ENCODE assay signal across 20 mouse cellular contexts in genomic region chr11:88904080-88904479, GRCm38 (mm10). TPM values are rescaled to one million over a fixed set of nuclear protein-coding genes. Genes with fewer than 3 reads are reported as not detected.
A peak's percentile ranks its signal among the peaks of the same experiment; 100 is the strongest.
DNase-seq lines count a peak whose midpoint lies in the region; ATAC-seq lines count a peak whose summit lies in the region.
"Had no signal": no experiment of that assay in that cellular context is flagged by ENCODE, and none has a peak within 500 bp of the region (broad histone marks: within the 10 kb centered on the region; RNA-seq: fewer than 3 reads in every experiment).

No protein-coding gene starts in this region.

- no peaks in the 10 kb centered on the region for H3K27me3 ChIP-seq in heart, embryonic 14.5 days (ENCODE audit: control insufficient read depth, insufficient read depth, low read length)
- H3K27me3 ChIP-seq in heart, embryonic 11.5 days (ENCODE audit: control insufficient read depth, insufficient read depth, low read length) = no peaks in the 10 kb centered on the region
- H3K27me3 ChIP-seq in liver, embryonic 16.5 days (ENCODE audit: control insufficient read depth, insufficient read depth, low read depth, low read length) = no peaks in the 10 kb centered on the region
- H3K27me3 ChIP-seq in liver, embryonic 11.5 days (replicated peaks; ENCODE audit: control insufficient read depth, insufficient read depth, low read length) = no peaks in the 10 kb centered on the region
- no peaks in the 10 kb centered on the region for H3K27me3 ChIP-seq in intestine, embryonic 15.5 days (replicated peaks)
- H3K27me3 ChIP-seq: embryonic facial prominence, embryonic 15.5 days; forebrain, embryonic 15.5 days; heart, embryonic 12.5 days; hindbrain, embryonic 15.5 days had no signal

- no peaks in the 10 kb centered on the region for H3K9me3 ChIP-seq in heart, embryonic 14.5 days (ENCODE audit: control insufficient read depth, low read length)
- H3K9me3 ChIP-seq in heart, embryonic 11.5 days (replicated peaks; ENCODE audit: control insufficient read depth, low read length) = no peaks in the 10 kb centered on the region
- H3K9me3 ChIP-seq in liver, embryonic 16.5 days (replicated peaks; ENCODE audit: control insufficient read depth, low read length) = no peaks in the 10 kb centered on the region
- no peaks in the 10 kb centered on the region for H3K9me3 ChIP-seq in liver, embryonic 11.5 days (ENCODE audit: control insufficient read depth, low read length)
- H3K9me3 ChIP-seq in intestine, embryonic 15.5 days = no peaks in the 10 kb centered on the region
- H3K9me3 ChIP-seq: embryonic facial prominence, embryonic 15.5 days; forebrain, embryonic 15.5 days; heart, embryonic 12.5 days; hindbrain, embryonic 15.5 days had no signal

- ATAC-seq in heart, embryonic 14.5 days (ENCODE audit: insufficient number of reproducible peaks, insufficient read depth, low FRiP score, low read depth) = 0 out of 2 replicates have a peak, but pooled peaks have one; percentile 22
- ATAC-seq in heart, embryonic 11.5 days (replicated peaks; ENCODE audit: insufficient number of reproducible peaks, low FRiP score, low TSS enrichment) = no peak
- ATAC-seq in liver, embryonic 16.5 days (ENCODE audit: low read depth) = 0 out of 2 replicates have a peak, but pooled peaks have one; percentile 16
- ATAC-seq in liver, embryonic 11.5 days (replicated peaks; ENCODE audit: low FRiP score) = no peak
- ATAC-seq in intestine, embryonic 15.5 days = peak; percentile 76
- no peak for ATAC-seq in granulocyte monocyte progenitor cell, adult 5-6 weeks (replicated peaks; ENCODE audit: poor library complexity, severe bottlenecking)
- ATAC-seq: forebrain, embryonic 15.5 days had no signal

- no peak overlapping the region for H3K27ac ChIP-seq in heart, embryonic 14.5 days (replicated peaks in 1 of 2; ENCODE audit: control insufficient read depth in 1 of 2, insufficient read depth in 1 of 2, low read depth in 2 of 2, low read length in 2 of 2)
- H3K27ac ChIP-seq in heart, embryonic 11.5 days (ENCODE audit: low read depth, low read length) = no peak overlapping the region
- H3K27ac ChIP-seq in liver, embryonic 16.5 days (ENCODE audit: low read length) = no peak overlapping the region
- H3K27ac ChIP-seq in liver, embryonic 11.5 days (ENCODE audit: low read depth, low read length) = no peak overlapping the region
- no peak overlapping the region for H3K27ac ChIP-seq in intestine, embryonic 15.5 days
- H3K27ac ChIP-seq: embryonic facial prominence, embryonic 15.5 days; forebrain, embryonic 15.5 days; heart, adult 2 months; hindbrain, embryonic 15.5 days had no signal

- peaks cover 8 to 24% of the 10 kb centered on the region in 2 experiments for H3K4me1 ChIP-seq in heart, embryonic 14.5 days (ENCODE audit: control insufficient read depth in 2 of 2, insufficient read depth in 2 of 2, low read length in 2 of 2)
- peaks cover 10% of the 10 kb centered on the region; the same call in 1 of the 2 replicates for H3K4me1 ChIP-seq in heart, embryonic 11.5 days (ENCODE audit: control insufficient read depth, insufficient read depth, low read length)
- H3K4me1 ChIP-seq in liver, embryonic 16.5 days (ENCODE audit: control insufficient read depth, low read depth, low read length) = no peaks in the 10 kb centered on the region
- H3K4me1 ChIP-seq in liver, embryonic 11.5 days (replicated peaks; ENCODE audit: control insufficient read depth, insufficient read depth, low read length) = no peaks in the 10 kb centered on the region
- H3K4me1 ChIP-seq in intestine, embryonic 15.5 days (replicated peaks) = no peaks in the 10 kb centered on the region
- H3K4me1 ChIP-seq: embryonic facial prominence, embryonic 15.5 days; forebrain, embryonic 15.5 days; hindbrain, embryonic 15.5 days had no signal

- H3K9ac ChIP-seq in heart, embryonic 14.5 days (ENCODE audit: low read length) = no peak overlapping the region
- no peak overlapping the region for H3K9ac ChIP-seq in heart, embryonic 11.5 days (ENCODE audit: low read depth, low read length)
- no peak overlapping the region for H3K9ac ChIP-seq in liver, embryonic 16.5 days (ENCODE audit: low read depth, low read length)
- H3K9ac ChIP-seq in liver, embryonic 11.5 days (ENCODE audit: low read depth, low read length) = no peak overlapping the region
- H3K9ac ChIP-seq in intestine, embryonic 15.5 days = no peak overlapping the region
- H3K9ac ChIP-seq: embryonic facial prominence, embryonic 15.5 days; forebrain, embryonic 15.5 days; heart, embryonic 12.5 days; hindbrain, embryonic 15.5 days had no signal

- WGBS in heart, embryonic 14.5 days = 44% methylated on average over 2 of the region's 2 CpGs
- WGBS in heart, embryonic 11.5 days (ENCODE audit: insufficient replicate concordance) = 49% methylated on average over 2 of the region's 2 CpGs
- WGBS in liver, embryonic 16.5 days (ENCODE audit: insufficient replicate concordance) = 29% methylated on average over 2 of the region's 2 CpGs
- 48% methylated on average over 2 of the region's 2 CpGs for WGBS in liver, embryonic 11.5 days
- 42% methylated on average over 2 of the region's 2 CpGs for WGBS in intestine, embryonic 15.5 days

- H3K36me3 ChIP-seq in heart, embryonic 14.5 days (ENCODE audit: control insufficient read depth, insufficient read depth, low read length) = no peaks in the 10 kb centered on the region
- no peaks in the 10 kb centered on the region for H3K36me3 ChIP-seq in heart, embryonic 11.5 days (ENCODE audit: control insufficient read depth, insufficient read depth, low read length)
- H3K36me3 ChIP-seq in liver, embryonic 16.5 days (ENCODE audit: control insufficient read depth, insufficient read depth) = no peaks in the 10 kb centered on the region
- no peaks in the 10 kb centered on the region for H3K36me3 ChIP-seq in liver, embryonic 11.5 days (ENCODE audit: control insufficient read depth, insufficient read depth, low read length)
- no peaks in the 10 kb centered on the region for H3K36me3 ChIP-seq in intestine, embryonic 15.5 days
- H3K36me3 ChIP-seq: embryonic facial prominence, embryonic 15.5 days; forebrain, embryonic 15.5 days; heart, embryonic 12.5 days; hindbrain, embryonic 15.5 days had no signal

- H3K4me2 ChIP-seq in heart, embryonic 14.5 days (ENCODE audit: low read length) = no peak overlapping the region
- H3K4me2 ChIP-seq in heart, embryonic 11.5 days = no peak overlapping the region
- no peak overlapping the region for H3K4me2 ChIP-seq in liver, embryonic 16.5 days (ENCODE audit: low read depth, low read length)
- no peak overlapping the region for H3K4me2 ChIP-seq in liver, embryonic 11.5 days
- no peak overlapping the region for H3K4me2 ChIP-seq in intestine, embryonic 15.5 days (replicated peaks)
- H3K4me2 ChIP-seq: embryonic facial prominence, embryonic 15.5 days; forebrain, embryonic 15.5 days; heart, embryonic 12.5 days; hindbrain, embryonic 15.5 days had no signal

- H3K4me3 ChIP-seq in heart, embryonic 14.5 days (ENCODE audit: control insufficient read depth in 1 of 2, insufficient read depth in 1 of 2, low read depth in 1 of 2, low read length in 2 of 2) = no peak overlapping the region
- H3K4me3 ChIP-seq in heart, embryonic 11.5 days (ENCODE audit: low read depth, low read length) = no peak overlapping the region
- H3K4me3 ChIP-seq in liver, embryonic 16.5 days (ENCODE audit: low read depth, low read length) = no peak overlapping the region
- no peak overlapping the region for H3K4me3 ChIP-seq in liver, embryonic 11.5 days (ENCODE audit: low read depth, low read length)
- H3K4me3 ChIP-seq in intestine, embryonic 15.5 days (replicated peaks) = no peak overlapping the region
- H3K4me3 ChIP-seq: embryonic facial prominence, embryonic 15.5 days; erythroblast, embryonic 14.5 days; forebrain, embryonic 15.5 days; heart, adult 2 months; heart, embryonic 12.5 days; hindbrain, embryonic 15.5 days had no signal

- DNase-seq in liver, embryonic 11.5 days (ENCODE audit: low spot score) = no peak
- no peak for DNase-seq in spleen, postnatal 36 days (ENCODE audit: low spot score in 2 of 2)
- DNase-seq: adrenal gland, adult 8-10 months; adrenal gland, postnatal 36 days; cerebellum, adult 2 months; cerebellum, postnatal 10 days; embryo, embryonic 11 days; gastrocnemius, postnatal 10 days; heart, adult 2 months; heart, postnatal 36 days had no signal

RNA-seq across cellular contexts. Expression of gene Akap1, which starts 39.7 kb away (rescaled TPM):
- polyA plus RNA-seq in heart, embryonic 14.5 days (2014; fragmentation: Nextera tagmentation; extraction: Ambion mirVana) = 40.5 and 42.0 TPM in 2 replicates
- polyA plus RNA-seq in heart, embryonic 11.5 days (2014; fragmentation: Nextera tagmentation; extraction: Ambion mirVana) = 24.4 and 24.7 TPM in 2 replicates
- polyA plus RNA-seq in liver, embryonic 16.5 days (2015; fragmentation: Nextera tagmentation; extraction: Ambion mirVana) = 7.7 and 9.5 TPM in 2 replicates
- polyA plus RNA-seq in liver, embryonic 11.5 days (2014; fragmentation: Nextera tagmentation; extraction: Ambion mirVana) = 17.3 and 18.9 TPM in 2 replicates
- 27.8 and 28.3 TPM in 2 replicates for polyA plus RNA-seq in intestine, embryonic 15.5 days (2015; fragmentation: Nextera tagmentation; extraction: Ambion mirVana)
- 12.7 and 15.2 TPM in 2 replicates for total RNA-seq in granulocyte monocyte progenitor cell, adult 5-6 weeks (2014; fragmentation: Nextera tagmentation)
- total RNA-seq in granulocyte monocyte progenitor cell, adult 5-6 weeks (2017) = 15.9 and 20.7 TPM in 2 replicates

RNA-seq across cellular contexts. Expression of gene Scpep1, which starts 51.2 kb away (rescaled TPM):
- polyA plus RNA-seq in heart, embryonic 14.5 days (2014; fragmentation: Nextera tagmentation; extraction: Ambion mirVana) = 48.0 and 49.9 TPM in 2 replicates
- polyA plus RNA-seq in heart, embryonic 11.5 days (2014; fragmentation: Nextera tagmentation; extraction: Ambion mirVana) = 51.2 and 58.0 TPM in 2 replicates
- 47.5 and 48.6 TPM in 2 replicates for polyA plus RNA-seq in liver, embryonic 16.5 days (2015; fragmentation: Nextera tagmentation; extraction: Ambion mirVana)
- polyA plus RNA-seq in liver, embryonic 11.5 days (2014; fragmentation: Nextera tagmentation; extraction: Ambion mirVana) = 57.4 and 59.4 TPM in 2 replicates
- 131 and 142 TPM in 2 replicates for polyA plus RNA-seq in intestine, embryonic 15.5 days (2015; fragmentation: Nextera tagmentation; extraction: Ambion mirVana)
- 18.1 and 22.3 TPM in 2 replicates for total RNA-seq in granulocyte monocyte progenitor cell, adult 5-6 weeks (2014; fragmentation: Nextera tagmentation)
- total RNA-seq in granulocyte monocyte progenitor cell, adult 5-6 weeks (2017) = 11.5 and 13.4 TPM in 2 replicates

Comparison
In these comparisons a context has a peak if more than half of its experiments do, and no peak if none do; other contexts are left out.
1. ATAC-seq: peak in heart, embryonic 14.5 days (single experiment), liver, embryonic 16.5 days (single experiment) and intestine, embryonic 15.5 days (single experiment); none in heart, embryonic 11.5 days (single experiment), liver, embryonic 11.5 days (single experiment) and granulocyte monocyte progenitor cell, adult 5-6 weeks (single experiment).